37 mouse cellular contexts compared by ENCODE assay signal in the genomic region with DNA sequence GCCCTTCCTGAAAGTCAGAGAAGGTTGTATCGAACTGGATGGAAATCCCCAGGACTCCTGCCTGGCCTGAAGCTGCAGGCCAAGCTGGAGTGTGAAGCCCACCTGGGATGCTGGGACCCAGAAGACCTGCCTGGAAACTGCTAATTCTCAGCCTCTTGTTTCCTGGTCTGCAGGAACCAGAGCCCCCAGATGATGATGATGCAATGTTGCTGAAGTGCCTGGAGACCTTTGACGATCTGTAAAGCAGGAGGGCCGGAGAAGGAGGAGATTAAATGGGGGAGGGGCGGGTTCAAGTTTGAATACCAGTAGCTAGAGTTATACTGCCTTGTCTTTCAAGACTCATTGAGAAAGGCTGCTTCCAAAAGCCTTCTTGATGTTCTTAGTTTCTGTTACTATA. TPM values are rescaled to one million over a fixed set of nuclear protein-coding genes. Genes with fewer than 3 reads are reported as not detected.
DNase-seq lines count a peak whose midpoint lies in the region; ATAC-seq and TF ChIP-seq lines count a peak whose summit lies in the region.
"Had no signal": no experiment of that assay in that cellular context is flagged by ENCODE, and none has a peak within 500 bp of the region (broad histone marks: within the 10 kb centered on the region; RNA-seq: fewer than 3 reads in every experiment).

No protein-coding gene starts in this region.

- 32% methylated on average over 4 of the region's 4 CpGs for WGBS in heart, embryonic 16.5 days
- 34% methylated on average over 4 of the region's 4 CpGs for WGBS in thymus, adult 2 months

- H3K9me3 ChIP-seq in heart, embryonic 16.5 days (replicated peaks; ENCODE audit: control insufficient read depth, low read length), result no peaks in the 10 kb centered on the region
- H3K9me3 ChIP-seq: forebrain, embryonic 13.5 days; G1E; heart, embryonic 13.5 days; hindbrain, embryonic 13.5 days; liver, embryonic 15.5 days; lung, embryonic 15.5 days had no signal

- TF ChIP-seq CTCF in thymus, adult 2 months (IDR thresholded peaks at IDR 0.05; ENCODE audit: borderline replicate concordance, control insufficient read depth, extremely low read depth, insufficient read depth, low read length, poor library complexity), result no peak
- TF ChIP-seq CTCF in bone marrow macrophage, adult 2 months (IDR thresholded peaks at IDR 0.05; ENCODE audit: low read depth, low read length), result no peak

- no peaks in the 10 kb centered on the region for H3K27me3 ChIP-seq in heart, embryonic 16.5 days (ENCODE audit: control insufficient read depth, insufficient read depth, low read length)
- no peaks in the 10 kb centered on the region for H3K27me3 ChIP-seq in thymus, adult 2 months (ENCODE audit: control insufficient read depth, insufficient read depth, low read length)
- peaks cover 4% of the 10 kb centered on the region for H3K27me3 ChIP-seq in myocyte (ENCODE audit: control insufficient read depth, insufficient read depth, insufficient read length)
- H3K27me3 ChIP-seq: forebrain, embryonic 13.5 days; heart, embryonic 13.5 days; hindbrain, embryonic 13.5 days; liver, embryonic 15.5 days; lung, embryonic 15.5 days had no signal

- no peak overlapping the region for H3K9ac ChIP-seq in heart, embryonic 16.5 days (ENCODE audit: low read length)
- H3K9ac ChIP-seq: forebrain, embryonic 13.5 days; heart, embryonic 13.5 days; hindbrain, embryonic 13.5 days; liver, embryonic 15.5 days; lung, embryonic 15.5 days had no signal

- no peaks in the 10 kb centered on the region for H3K4me1 ChIP-seq in heart, embryonic 16.5 days (ENCODE audit: control insufficient read depth, insufficient read depth, low read length)
- peaks cover 58% of the 10 kb centered on the region for H3K4me1 ChIP-seq in thymus, adult 2 months (replicated peaks; ENCODE audit: control insufficient read depth, insufficient read depth, low read length)
- H3K4me1 ChIP-seq in bone marrow macrophage, adult 2 months (ENCODE audit: control insufficient read depth, insufficient read depth, low read length), result peaks cover 22% of the 10 kb centered on the region
- H3K4me1 ChIP-seq: forebrain, embryonic 13.5 days; hindbrain, embryonic 13.5 days had no signal

- peak overlapping the region; percentile 40 for H3K27ac ChIP-seq in heart, embryonic 16.5 days (ENCODE audit: low read length)
- H3K27ac ChIP-seq in thymus, adult 2 months (ENCODE audit: control insufficient read depth, insufficient read depth, low read length), result peak overlapping the region; percentile 70
- peak overlapping the region; percentile 81 for H3K27ac ChIP-seq in bone marrow macrophage, adult 2 months (ENCODE audit: insufficient read depth, low read depth, low read length)
- H3K27ac ChIP-seq: forebrain, embryonic 13.5 days; heart, adult 2 months; heart, embryonic 13.5 days; hindbrain, embryonic 13.5 days; kidney, postnatal 0 days; stomach, postnatal 0 days had no signal

- TF ChIP-seq POLR2A in thymus, adult 2 months (IDR thresholded peaks at IDR 0.05; ENCODE audit: control insufficient read depth, extremely low read depth, insufficient read depth, low read length, poor library complexity), result no peak
- no peak for TF ChIP-seq POLR2A in bone marrow macrophage, adult 2 months (IDR thresholded peaks at IDR 0.05; ENCODE audit: borderline replicate concordance, low read depth, low read length)
- TF ChIP-seq POLR2A in myocyte (IDR thresholded peaks at IDR 0.05; ENCODE audit: insufficient read length, low read depth), result no peak

- no peaks in the 10 kb centered on the region for H3K79me2 ChIP-seq in myocyte (ENCODE audit: control insufficient read depth, insufficient read depth)

- no peaks in the 10 kb centered on the region for H3K36me3 ChIP-seq in heart, embryonic 16.5 days (ENCODE audit: control insufficient read depth, insufficient read depth)
- H3K36me3 ChIP-seq in thymus, adult 2 months (ENCODE audit: control insufficient read depth, insufficient read depth, low read length), result no peaks in the 10 kb centered on the region
- H3K36me3 ChIP-seq in myocyte (ENCODE audit: control insufficient read depth, insufficient read depth), result no peaks in the 10 kb centered on the region
- H3K36me3 ChIP-seq: G1E; heart, embryonic 13.5 days; hindbrain, embryonic 13.5 days; liver, embryonic 15.5 days; lung, embryonic 15.5 days had no signal

- H3K4me3 ChIP-seq in heart, embryonic 16.5 days (ENCODE audit: low read length), result no peak overlapping the region
- no peak overlapping the region for H3K4me3 ChIP-seq in thymus, adult 2 months (ENCODE audit: control insufficient read depth, insufficient read depth, low read length)
- H3K4me3 ChIP-seq in bone marrow macrophage, adult 2 months (ENCODE audit: insufficient read depth, low read length), result no peak overlapping the region
- H3K4me3 ChIP-seq in myocyte, result no peak overlapping the region
- H3K4me3 ChIP-seq: forebrain, embryonic 13.5 days; heart, adult 2 months; heart, embryonic 13.5 days; hindbrain, embryonic 13.5 days; liver, embryonic 15.5 days; lung, embryonic 15.5 days had no signal

- H3ac ChIP-seq in myocyte (ENCODE audit: control insufficient read depth, insufficient read length), result no peak overlapping the region

- no peak overlapping the region for H3K4me2 ChIP-seq in heart, embryonic 16.5 days (ENCODE audit: low read depth, low read length)
- H3K4me2 ChIP-seq in myocyte (ENCODE audit: low read depth), result peak overlapping the region; percentile 51
- H3K4me2 ChIP-seq: forebrain, embryonic 13.5 days; heart, embryonic 13.5 days; hindbrain, embryonic 13.5 days; liver, embryonic 15.5 days; lung, embryonic 15.5 days had no signal

- no peak for DNase-seq in heart, adult 8-10 months (ENCODE audit: low spot score)
- no peak for DNase-seq in thymus, adult 2 months
- DNase-seq in thymus, postnatal 25 days, result no peak
- DNase-seq in natural killer cell, adult 2 months (ENCODE audit: low spot score in 2 of 2), result no peak
- DNase-seq in embryo, embryonic 11 days, result no peak
- DNase-seq: adrenal gland, postnatal 14 days; cerebellum, adult 2 months; cerebellum, postnatal 25 days; gastrocnemius, postnatal 14 days; heart, adult 2 months; kidney, adult 8-10 months; kidney, postnatal 4 days; layer of hippocampus, postnatal 36 days; lung, postnatal 4 days; midbrain, embryonic 14.5 days had no signal

- no peak; the same call in 1 of the 2 replicates for ATAC-seq in heart, embryonic 16.5 days (replicated peaks; ENCODE audit: extremely low read depth, insufficient read depth, low FRiP score)
- ATAC-seq: forebrain, embryonic 13.5 days; Patski had no signal

TF ChIP-seq in myocyte, 11 proteins besides CTCF, POLR2A, EP300 and RAD21:
- TF ChIP-seq USF1 (IDR thresholded peaks at IDR 0.05; ENCODE audit: low read depth), result no peak
- no peak for TF ChIP-seq SRF (IDR thresholded peaks at IDR 0.05; ENCODE audit: control insufficient read depth, insufficient read length, low read depth)
- TF ChIP-seq MYOG (IDR thresholded peaks at IDR 0.05; ENCODE audit: control insufficient read depth in 1 of 3, insufficient read depth in 1 of 3, insufficient read length in 2 of 3, low read depth in 2 of 3), result no peak
- peak; percentile 52; the same call in 1 of the 2 replicates for TF ChIP-seq CEBPB (IDR thresholded peaks at IDR 0.05; ENCODE audit: insufficient read depth, poor library complexity, severe bottlenecking)
- TF ChIP-seq REST (IDR thresholded peaks at IDR 0.05; ENCODE audit: insufficient read depth, insufficient read length), result no peak
- TF ChIP-seq POLR2AphosphoS2 (IDR thresholded peaks at IDR 0.05; ENCODE audit: insufficient read length, low read depth), result no peak
- TF ChIP-seq TCF12 (IDR thresholded peaks at IDR 0.05; ENCODE audit: insufficient read depth, poor library complexity, severe bottlenecking), result no peak
TF ChIP-seq in myocyte: peak in this region for 1.

RNA-seq across cellular contexts. Expression of a gene that starts 19.0 kb away (rescaled TPM):
- polyA plus RNA-seq in heart, embryonic 16.5 days (2015; fragmentation: Nextera tagmentation; extraction: Ambion mirVana), result 0.30 TPM in 1 of 2 replicates, not detected in the other
- not detected for total RNA-seq in heart, adult 8-10 months (2022)
- 0.10 and 0.40 TPM in 2 replicates for polyA plus RNA-seq in thymus, adult 2 months (2012; rRNA removed)
- not detected in 2 replicates for polyA plus RNA-seq in bone marrow macrophage, adult 2 months (2012; ENCODE audit: insufficient read depth, insufficient read length, missing spikeins)
- polyA plus RNA-seq in myocyte (2012; fragmentation: generic; extraction: Trizol), result not detected
- total RNA-seq: adrenal gland, postnatal 14 days; gastrocnemius, postnatal 14 days; heart, adult 2 months; heart, postnatal 25 days; layer of hippocampus, postnatal 36 days; left cerebral cortex, postnatal 10 days; liver, adult 2 months; monocyte, adult 5-6 weeks; neutrophil, adult 5-6 weeks had no signal
- polyA plus RNA-seq: C2C12; cerebellum, adult 2 months; embryonic facial prominence, embryonic 11.5 days; forebrain, embryonic 13.5 days; G1E; heart, adult 2 months; heart, embryonic 13.5 days; hindbrain, embryonic 13.5 days; intestine, embryonic 16.5 days; kidney, postnatal 0 days; limb, embryonic 11.5 days; liver, adult 2 months; liver, embryonic 15.5 days; lung, embryonic 15.5 days; midbrain, embryonic 14.5 days; neural tube, embryonic 11.5 days; Patski had no signal

RNA-seq across cellular contexts. Expression of a gene that starts 28.3 kb away (rescaled TPM):
- 8.3 and 9.5 TPM in 2 replicates for polyA plus RNA-seq in heart, embryonic 16.5 days (2015; fragmentation: Nextera tagmentation; extraction: Ambion mirVana)
- 10 to 100 TPM; 11.6 to 15.9 (median 13.3) TPM for total RNA-seq in heart, adult 8-10 months (2022)
- polyA plus RNA-seq in thymus, adult 2 months (2012; rRNA removed), result 58.4 and 60.2 TPM in 2 replicates
- 85.3 and 90.3 TPM in 2 replicates for polyA plus RNA-seq in bone marrow macrophage, adult 2 months (2012; ENCODE audit: insufficient read depth, insufficient read length, missing spikeins)
- 12.9 TPM for polyA plus RNA-seq in myocyte (2012; fragmentation: generic; extraction: Trizol)

RNA-seq across cellular contexts. Expression of a gene that starts 49.3 kb away (rescaled TPM):
- polyA plus RNA-seq in heart, embryonic 16.5 days (2015; fragmentation: Nextera tagmentation; extraction: Ambion mirVana), result 0.79 and 1.7 TPM in 2 replicates
- total RNA-seq in heart, adult 8-10 months (2022), result under 1 TPM in 2 of 4 experiments, not detected in 2; 0.31 to 0.32 TPM
- 8.1 and 11.1 TPM in 2 replicates for polyA plus RNA-seq in thymus, adult 2 months (2012; rRNA removed)
- not detected in 2 replicates for polyA plus RNA-seq in bone marrow macrophage, adult 2 months (2012; ENCODE audit: insufficient read depth, insufficient read length, missing spikeins)
- polyA plus RNA-seq in myocyte (2012; fragmentation: generic; extraction: Trizol), result 0.07 TPM
- total RNA-seq: liver, adult 2 months; monocyte, adult 5-6 weeks had no signal
- polyA plus RNA-seq: embryonic facial prominence, embryonic 11.5 days had no signal
